Mouse (Mus musculus): ENCODE measurements at regions not wholly inside any gene's neighbourhood (a gene's known extent, or its start where the extent isn't known, plus 50 kb on each side); places are given as distances from the start of the nearest gene placed in this dataset.

DNA sequence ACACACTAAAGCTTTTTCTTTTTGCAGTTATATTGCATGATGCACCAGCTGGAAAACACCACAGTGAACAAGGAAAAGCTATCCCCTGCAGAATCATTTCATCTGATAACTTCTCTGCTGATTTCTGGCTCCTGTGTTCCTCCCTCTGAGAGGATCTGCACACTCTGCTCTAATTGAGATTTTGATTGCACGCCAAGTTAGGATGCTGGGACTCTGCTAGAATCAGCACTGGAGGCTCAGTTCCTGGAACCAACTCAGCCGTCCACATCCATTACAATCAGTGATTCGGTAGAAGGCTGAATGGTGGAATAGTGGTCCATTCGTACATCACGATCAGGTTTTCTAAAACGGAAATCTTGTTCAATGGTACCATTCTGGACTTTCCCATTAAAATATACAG lies 434.1 kb downstream of the Tox3 start:
- no peak for DNase-seq (ENCODE audit: low spot score in 2 of 2)

DNA sequence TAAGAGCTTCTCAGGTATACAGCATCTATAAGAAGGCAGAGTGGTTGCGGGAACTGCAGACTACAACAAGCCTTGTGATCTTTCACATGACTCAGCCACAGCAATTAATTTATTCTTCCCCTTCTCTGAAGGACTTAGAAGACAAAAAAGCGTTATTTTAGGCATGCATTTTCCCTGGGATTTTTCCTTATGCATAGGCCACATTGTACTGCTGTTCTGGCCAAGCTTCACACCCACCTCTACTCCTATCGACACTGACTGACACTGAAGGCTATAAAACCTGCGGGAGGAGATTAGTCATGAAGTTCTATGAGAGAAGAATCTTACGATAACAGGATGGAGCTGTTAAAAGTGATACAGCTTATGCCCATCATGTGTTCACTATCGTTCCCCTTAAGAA lies 441.9 kb downstream of the Tox3 start:
- DNase-seq (ENCODE audit: low spot score in 2 of 2): no peak

DNA sequence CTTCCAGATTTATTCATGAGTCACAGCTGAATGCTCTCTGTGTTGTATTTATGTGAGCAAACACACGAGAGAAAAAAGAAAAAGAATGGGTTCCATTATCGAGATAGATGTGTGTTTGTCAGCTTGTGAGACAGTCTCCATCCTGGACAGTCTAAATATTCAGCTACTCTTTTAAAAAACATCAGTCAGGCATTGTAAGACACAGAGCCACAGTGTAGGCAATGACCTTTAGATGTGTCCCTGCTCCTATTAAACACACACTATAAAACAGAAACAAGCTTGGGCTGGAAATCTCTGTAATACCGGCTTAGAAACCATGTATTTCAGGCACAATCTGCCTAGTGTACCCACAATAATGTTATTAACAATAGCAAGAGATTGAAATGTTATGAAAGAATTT lies 442.6 kb downstream of the Tox3 start:
- no peak for DNase-seq (ENCODE audit: low spot score in 2 of 2)

DNA sequence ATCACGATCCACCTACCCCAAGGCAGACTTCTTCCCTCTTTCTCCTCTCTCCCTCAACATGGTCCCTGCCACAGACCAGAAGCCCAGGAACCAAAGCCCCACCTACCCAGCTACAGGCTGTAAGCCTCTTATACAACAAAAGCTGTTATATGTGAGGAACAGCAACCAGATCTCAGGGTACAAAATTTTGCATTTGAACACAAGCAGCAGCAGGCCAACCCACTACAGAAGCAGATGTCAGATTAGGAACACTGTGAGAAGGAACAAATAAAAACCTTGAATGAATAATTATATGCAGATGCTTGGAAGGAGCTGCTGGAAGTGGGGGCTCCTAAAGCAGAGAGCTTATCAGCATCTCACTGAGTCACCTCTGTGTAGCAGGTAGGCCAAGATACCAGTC lies 444.8 kb downstream of the Tox3 start:
- DNase-seq (ENCODE audit: low spot score in 2 of 2): no peak

DNA sequence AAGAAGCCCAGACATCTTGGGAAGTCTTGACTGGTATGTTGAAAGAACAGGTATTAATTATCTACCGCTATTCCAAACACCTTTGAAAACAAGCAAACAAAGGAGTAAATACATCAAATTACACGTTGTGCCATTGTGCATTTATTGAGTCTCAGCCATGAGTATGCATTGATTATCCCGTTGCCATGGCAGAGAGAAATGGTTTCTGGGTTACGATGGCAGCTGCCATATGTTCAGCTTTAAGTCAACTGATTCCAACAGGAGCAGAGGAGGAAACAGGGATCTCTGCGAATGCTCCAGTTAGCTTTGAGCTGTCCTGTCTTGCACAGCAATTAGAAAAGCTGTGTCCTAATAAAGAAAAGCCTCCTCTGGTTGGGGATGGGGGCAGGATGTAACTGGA lies 475.4 kb downstream of the Tox3 start:
- no peak for DNase-seq (ENCODE audit: low spot score in 2 of 2)

DNA sequence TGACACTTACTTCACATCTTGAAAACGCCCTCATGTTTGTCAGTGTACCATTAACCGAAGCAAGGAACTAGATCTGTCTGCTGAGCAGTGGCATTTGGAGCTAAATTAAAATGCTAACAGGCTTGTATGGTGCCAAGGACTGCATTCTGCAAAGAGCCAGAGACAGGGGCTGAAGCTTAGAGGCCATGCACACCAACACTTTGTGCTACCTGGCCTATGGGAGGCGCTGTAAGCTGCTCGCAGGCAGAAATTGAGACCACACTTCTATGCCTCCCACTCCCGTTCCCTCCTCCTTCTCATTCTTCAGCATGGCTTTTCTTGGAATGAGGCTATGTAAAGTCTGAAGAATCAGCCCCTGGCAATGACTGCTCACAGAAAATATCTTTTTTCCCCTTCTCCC lies 476.2 kb downstream of the Tox3 start:
- peak; percentile 12 to 13 for DNase-seq (ENCODE audit: low spot score in 2 of 2)

DNA sequence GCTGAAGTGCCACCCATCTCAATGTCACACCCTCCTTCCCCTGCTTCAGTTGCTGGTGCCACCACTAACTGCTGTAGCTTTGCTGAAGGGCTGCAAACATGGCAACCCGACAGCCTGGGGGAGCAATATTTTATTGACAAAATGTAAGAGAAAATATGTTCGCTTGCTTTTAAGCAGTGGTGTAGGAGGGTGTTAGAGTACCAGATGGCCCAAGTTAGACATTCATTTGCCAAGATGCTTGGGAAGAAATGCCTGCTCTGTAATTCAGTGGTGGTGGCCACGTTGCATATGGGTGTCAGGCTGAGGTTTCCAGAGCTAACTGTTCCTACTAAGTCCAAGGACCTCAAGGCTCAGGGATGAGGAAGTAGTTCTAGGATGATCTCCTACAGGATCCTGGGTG lies 488.3 kb downstream of the Tox3 start:
- DNase-seq (ENCODE audit: low spot score in 2 of 2): peak; percentile 10 to 18

DNA sequence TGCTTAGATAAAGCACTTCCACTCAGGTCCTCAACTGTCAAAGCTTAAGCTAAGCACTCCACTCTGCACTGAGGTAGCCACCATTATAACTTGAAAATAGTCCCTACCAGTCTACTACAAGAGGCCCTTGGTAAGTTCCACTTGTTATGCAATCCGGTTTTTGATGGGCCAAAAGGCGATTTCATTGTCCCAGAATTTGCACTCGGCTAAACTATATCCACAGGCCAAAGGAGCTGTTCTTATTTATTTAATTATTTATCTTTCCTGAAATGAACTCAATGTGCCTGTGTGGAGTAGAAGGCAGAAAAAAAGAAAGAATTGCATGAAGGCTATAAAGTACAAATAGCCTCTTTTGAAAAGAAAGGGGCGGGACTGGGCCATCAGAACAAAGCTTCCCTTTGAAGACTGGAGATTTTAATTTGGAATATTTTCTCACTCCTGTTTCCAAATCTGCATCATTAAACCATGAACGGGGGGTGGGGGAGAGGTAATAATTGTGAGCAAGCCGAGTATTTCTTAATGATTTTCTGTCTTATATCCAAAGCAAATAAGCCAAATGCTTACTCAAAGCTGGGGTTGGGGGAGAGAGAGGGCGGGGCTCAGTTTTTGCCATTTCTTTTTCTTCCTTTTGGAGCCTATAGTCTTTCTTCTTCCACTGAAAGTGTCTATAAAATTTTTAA lies 489.3 kb downstream of the Tox3 start:
- no peak for DNase-seq (ENCODE audit: low spot score in 2 of 2)

DNA sequence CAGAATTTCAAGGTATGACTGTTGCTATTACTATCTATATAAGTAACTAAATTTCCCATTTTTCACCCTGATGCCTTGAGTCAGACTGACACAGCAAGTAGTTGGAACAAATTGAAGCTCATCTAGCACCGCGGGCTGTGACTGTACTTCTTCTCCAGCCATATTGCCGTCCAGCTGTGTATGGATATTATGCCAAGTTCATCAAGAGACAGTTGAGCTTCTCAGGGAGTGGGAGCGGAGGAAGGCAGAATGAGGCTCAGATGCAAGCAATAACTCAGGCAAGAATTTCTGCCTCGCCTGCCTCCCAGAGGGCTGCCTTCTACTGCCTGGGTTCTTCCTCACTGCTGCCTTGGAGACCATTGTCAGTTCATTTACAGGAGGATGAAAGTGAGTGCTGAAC lies 492.6 kb downstream of the Tox3 start:
- DNase-seq (ENCODE audit: low spot score in 2 of 2): no peak

DNA sequence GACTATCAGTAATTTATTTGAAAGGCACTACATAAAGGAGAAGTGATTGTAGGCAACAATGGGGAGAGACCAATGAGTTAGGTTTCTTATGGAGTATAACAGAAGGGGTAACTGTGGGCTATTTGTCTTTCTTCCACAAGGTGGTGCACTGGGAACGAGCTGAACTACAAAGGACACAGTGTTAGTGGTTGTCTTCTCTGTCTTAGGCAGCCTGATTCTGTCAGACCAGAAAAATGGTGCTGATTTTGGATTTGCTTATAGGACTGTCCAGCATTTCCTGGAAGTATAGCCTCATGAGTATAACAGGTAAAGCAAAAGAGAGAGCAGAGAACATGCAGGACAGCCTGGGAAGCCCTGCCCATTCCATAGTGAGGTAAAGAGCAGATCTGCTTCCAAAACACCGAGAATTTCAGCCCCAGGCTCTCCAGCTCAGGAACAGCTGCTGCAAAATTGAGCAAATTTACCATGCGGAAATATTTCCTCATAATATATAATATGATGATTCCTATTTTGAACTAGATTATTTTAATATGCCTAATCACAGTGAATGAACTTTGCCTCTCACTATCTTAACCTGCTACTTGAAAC lies 497.8 kb downstream of the Tox3 start:
- DNase-seq (ENCODE audit: low spot score in 2 of 2): peak; percentile 49 to 73

DNA sequence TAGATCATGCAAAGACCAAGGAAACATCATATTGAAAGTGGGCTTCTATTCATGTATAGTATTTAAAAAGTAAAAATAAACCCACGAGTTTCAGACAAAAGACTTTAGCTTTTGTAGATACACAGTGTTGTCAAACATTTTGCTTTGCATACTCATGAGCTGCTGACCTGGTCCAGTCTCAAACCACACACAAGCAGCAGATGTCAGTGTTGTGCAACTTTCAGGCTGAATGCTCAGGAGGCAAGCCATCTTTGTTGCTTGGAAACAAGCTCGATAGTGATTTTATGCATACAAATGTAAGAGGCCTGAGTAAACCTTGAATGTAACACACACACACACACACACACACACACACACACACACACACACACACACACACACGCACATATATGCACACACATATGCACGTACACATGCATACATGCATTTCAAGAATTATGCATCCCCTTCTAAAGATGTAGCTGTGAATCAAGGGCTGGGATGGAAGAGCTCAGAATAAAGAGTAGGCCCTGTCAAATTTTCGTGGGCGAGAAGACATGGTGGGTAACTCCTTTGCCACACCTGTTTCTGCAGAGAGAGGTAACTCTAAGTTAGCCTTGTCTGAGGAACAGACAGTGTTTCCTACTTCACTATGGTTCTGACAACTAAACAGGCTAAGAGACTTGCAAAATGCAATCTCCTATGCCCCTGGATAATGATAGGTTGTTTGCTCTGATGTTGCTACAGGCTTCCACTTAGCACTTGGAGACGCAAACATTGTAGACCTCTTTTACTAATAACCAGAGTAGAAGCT lies 498.5 kb downstream of the Tox3 start:
- peak; percentile 48 to 67 for DNase-seq (ENCODE audit: low spot score in 2 of 2)

DNA sequence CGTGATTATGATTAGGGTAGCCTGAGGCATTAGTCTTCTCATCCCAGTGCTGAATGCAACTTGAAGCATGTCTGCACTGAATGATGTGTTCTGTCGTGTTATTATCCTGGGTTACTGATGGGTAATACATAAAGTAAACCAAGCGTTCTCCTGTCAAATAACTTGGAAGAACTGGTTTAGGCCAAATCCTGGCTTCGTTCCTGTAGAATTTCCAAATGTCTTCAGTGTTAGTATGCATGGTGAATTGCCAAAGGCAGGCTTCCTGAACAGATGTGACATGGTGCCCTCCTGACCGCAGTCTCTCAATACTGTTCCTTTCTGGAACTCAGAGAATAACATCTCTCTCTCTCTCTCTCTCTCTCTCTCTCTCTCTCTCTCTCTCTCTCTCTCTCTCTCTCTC lies 509.6 kb downstream of the Tox3 start:
- DNase-seq (ENCODE audit: low spot score in 2 of 2): no peak

DNA sequence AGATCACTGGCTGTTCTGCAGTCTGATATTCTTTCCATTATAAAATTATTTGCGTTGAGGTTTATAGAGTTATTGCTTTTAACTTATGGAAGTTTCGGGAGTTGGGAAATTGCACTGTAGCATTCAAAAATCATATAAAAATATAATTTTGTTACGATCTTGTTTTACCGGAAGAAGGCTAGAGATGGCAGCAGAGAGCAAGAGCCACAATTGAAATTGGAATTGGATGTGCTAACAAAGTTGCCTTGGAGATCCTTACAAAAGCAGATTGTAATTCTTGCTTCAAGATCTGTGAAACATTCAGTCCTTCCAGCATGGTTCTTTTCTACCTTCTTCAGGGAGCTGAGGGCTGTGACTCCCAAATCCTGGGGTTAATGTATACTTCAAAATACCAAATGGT lies 514.4 kb downstream of the Tox3 start:
- DNase-seq (ENCODE audit: low spot score in 2 of 2): no peak

DNA sequence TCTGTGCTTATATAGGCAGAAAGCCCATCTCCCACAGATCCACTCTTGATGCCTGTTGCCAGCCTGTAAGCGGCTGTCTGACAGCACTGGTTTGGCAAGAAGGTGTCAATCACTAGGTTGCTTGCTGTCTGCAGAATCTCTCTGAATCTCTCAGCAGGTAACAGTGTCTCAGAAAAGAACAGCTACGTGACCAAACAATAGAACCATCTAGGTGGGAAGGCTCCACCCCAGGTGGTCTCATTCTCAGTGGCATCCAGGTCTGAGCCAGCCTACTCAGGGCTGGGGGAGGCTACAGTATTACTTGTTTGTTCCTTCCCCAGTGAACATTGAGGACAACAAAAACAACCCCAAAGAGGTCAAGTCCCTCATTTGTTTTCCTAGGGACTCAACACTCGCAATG lies 523.6 kb downstream of the Tox3 start:
- no peak for DNase-seq (ENCODE audit: low spot score in 2 of 2)

DNA sequence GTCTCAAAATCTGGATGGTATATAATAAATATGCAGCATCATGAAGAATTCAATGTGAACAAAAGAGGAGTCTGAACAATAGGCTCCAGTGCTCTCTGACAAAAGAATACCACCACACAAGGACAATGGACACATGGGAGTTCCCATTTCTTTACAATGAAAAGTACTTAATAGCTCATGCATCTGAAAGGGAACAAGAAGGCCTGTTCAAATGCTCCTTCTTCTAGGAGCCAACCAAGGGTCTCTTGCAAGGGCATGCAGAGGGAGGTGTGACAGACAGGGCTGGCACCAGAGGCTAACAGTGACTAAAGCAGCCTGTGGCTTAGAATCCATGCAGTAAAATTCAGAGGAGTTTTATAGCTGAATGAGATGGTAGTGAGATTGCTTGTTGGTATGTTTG lies 524.5 kb downstream of the Tox3 start:
- DNase-seq (ENCODE audit: low spot score in 2 of 2): no peak

DNA sequence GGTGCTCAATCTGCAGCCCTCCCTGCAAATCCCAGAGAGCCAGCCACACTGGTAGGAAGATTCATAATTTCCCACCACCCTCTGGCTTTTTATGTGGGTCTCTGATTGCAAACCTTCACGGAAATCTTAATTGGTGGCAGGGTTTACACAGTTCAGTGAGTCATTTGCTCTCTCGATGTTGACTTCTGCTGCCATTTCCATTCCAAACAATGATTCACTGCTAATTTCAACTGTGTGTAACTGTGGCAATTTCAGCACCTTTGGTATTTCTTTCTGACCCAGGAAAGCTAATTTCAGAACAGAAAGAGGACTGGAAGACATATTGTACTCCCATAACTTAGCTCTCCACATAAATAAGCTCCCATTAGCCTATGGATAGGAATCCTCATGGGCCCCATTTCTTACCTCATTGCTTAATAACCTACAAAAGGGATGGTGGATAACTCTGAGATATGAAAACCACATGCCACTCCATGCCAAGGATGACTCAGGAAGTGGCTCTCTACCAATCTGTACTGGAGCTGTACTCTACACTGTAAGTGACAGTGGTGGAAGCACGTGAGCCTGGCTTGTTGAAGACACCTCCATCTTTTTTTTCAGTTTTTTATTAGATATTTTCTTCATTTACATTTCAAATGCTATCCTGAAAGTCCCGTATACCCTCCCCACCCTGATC lies 536.0 kb downstream of the Tox3 start:
- DNase-seq (ENCODE audit: low spot score in 2 of 2): no peak

DNA sequence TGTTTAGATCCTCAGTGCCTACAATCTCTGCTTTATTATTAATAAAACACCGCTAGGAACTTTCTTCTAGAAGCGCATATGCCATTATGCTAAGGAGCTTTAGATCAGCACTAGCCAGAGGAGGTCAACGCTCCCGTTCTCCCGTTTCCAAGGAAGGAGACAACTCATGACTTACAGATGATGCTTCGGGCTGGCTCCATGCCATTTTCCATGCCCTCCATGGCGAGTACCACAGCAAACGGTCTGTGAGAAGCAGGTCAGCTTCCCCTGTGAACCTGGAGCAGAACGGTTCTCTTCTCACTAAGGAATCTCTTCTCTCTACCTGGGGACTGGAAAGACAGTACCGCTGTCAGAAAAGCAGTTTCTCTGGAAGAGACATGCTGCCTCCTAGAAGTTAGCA lies 559.8 kb downstream of the Tox3 start:
- DNase-seq (ENCODE audit: low spot score in 2 of 2): no peak

DNA sequence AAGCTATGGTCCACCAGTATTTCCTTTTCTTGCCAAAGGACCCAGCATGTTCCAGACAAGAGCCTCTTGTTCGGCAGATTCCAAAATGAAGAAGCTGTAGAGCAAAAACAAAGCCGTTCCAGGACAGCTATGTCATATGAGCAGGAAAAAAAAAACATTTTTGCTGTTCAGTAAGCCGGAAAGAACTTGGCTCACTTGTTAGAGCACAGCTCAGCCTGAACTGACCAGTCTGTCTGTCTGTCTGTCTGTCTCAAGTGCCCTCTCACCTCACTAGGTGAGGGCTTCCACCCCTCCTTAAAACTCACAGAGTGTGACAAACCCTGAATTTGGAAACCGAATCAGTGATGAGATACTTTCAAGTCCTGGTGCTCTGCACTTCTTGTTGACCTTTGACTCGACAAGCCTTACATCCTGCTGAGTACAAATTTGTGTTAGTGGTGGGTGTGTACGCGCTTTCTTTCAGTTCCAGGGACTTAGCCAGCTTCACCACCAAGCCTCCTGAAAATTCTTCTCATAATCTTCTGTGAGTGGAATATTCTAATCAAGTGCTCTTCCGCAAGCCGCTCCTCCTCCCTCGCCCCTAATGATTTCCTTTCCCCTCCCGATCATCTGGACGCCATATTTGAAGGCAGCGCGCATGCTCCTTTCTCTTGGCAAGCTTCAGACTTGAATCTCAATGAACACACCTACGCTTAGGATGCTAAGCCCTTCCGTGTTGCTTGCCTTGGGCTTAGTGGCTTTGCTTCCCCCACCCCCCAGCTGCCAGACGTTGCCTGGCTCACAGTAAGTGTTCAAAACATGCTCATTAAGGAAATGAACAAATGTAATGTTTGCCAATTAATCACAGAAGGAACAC lies 560.9 kb downstream of the Tox3 start:
- DNase-seq (ENCODE audit: low spot score in 2 of 2): peak; percentile 12 to 13

DNA sequence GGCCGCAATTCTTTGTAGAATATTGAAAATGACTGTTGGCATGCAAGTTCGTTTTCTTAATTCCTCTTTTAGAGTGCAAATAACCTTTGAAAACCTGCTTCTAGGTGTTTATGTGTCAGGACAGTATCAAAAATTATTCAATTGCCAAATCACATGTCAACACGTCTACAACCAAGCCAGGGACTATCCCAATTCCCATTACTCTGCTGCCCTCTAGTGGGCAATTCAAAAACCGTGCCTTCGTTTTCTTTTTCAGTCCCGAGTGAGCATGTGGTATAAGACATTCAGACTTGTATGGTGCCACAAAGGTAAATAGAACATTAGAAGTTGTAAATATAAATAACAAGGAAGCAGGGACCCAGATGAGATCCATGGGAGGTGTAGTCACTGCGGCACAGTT lies 563.1 kb downstream of the Tox3 start:
- peak; percentile 26 to 75 for DNase-seq (ENCODE audit: low spot score in 2 of 2)

DNA sequence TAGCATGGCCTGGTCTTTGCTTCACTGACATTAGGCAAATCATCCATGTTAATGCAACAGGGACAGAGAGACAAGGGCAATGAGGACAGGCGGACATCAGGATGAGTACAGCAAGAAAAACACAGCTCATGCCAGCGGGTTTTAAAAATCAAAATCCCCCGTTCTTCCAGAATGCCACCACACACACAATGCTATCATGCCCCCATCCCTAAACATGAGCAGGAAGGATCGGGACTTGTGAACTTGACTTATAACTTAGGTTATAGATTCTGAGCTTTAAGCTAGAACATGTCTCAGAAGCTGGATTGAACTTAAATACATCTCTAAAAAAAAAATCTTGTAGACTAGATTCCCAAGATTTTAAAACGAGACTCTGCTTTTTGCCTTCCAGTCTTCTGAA lies 564.8 kb downstream of the Tox3 start:
- DNase-seq (ENCODE audit: low spot score in 2 of 2): no peak

DNA sequence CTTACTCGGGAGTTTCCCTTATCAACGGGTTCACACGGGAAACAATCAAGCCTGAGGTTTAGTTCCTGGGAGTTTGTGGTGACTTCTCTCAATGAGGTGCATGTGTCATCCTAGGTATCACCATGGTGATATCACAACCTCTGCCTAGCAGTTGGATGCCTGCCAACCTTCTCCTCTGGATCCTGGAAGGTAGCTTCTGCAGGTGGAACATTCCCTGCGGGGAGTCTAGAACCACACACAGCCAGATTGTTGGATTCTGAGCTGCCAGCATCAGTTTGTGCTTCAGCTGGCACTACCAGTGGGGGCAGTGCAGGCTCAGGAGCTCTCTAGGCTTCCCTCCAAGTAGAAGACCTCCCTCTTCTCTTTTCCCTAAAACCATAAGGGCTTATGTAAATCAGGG lies 581.8 kb downstream of the Tox3 start:
- no peak for DNase-seq (ENCODE audit: low spot score in 2 of 2)

DNA sequence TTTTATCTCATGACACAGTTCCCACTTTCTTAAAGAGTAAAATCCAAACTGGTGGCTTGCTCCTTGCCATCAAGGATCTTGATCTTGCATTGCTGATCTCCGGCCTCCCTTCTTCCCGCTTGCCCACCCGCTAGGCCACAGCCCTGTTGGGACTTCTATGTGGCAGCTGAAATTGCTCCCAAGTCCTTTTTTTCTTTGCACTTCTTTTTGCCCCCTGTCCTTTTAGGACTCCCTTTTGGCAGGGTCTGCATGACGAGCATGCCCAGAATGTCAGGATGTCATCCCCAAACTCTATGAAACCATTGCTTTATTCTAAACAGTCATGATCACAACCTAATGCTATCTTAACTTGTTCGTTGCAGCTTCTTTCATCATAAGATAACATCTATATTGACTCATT lies 588.6 kb downstream of the Tox3 start:
- no peak for DNase-seq (ENCODE audit: low spot score in 2 of 2)

Measured in frontal cortex, postnatal 10 days (tissue).